Mouse (Mus musculus): ENCODE measurements around the gene Naf1.

Naf1 gene

DNA sequence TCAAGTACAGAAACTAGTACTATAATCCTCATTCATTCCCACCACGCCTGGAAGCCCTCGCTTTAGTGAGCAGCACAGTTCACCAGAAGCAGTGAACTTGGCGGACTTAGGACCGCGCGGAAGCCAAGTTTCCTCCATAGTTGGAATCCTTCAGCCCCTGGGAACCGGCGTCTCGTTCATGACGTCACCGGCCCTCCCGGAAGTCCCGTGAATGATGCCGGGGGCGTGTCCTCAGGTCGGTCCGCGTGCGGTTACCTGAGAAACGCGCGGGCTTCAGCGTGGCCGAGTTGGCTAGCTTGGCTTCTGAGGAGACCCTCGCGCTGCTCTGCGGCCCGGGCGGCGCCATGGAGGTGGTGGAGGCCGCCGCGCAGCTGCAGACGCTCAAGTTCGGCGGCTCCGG is at the start of gene Naf1:
Gene Naf1, plus strand, starts transcription at position 195 of the 400 bp plus-strand sequence.
- peak; percentile 98 for DNase-seq (ENCODE audit: low spot score)

- DNase-seq (ENCODE audit: low spot score), result peak; percentile 54
These were observed 1.0 kb downstream of the Naf1 start for GRCm38 (mm10) chr8:66860921-66861588.

DNA sequence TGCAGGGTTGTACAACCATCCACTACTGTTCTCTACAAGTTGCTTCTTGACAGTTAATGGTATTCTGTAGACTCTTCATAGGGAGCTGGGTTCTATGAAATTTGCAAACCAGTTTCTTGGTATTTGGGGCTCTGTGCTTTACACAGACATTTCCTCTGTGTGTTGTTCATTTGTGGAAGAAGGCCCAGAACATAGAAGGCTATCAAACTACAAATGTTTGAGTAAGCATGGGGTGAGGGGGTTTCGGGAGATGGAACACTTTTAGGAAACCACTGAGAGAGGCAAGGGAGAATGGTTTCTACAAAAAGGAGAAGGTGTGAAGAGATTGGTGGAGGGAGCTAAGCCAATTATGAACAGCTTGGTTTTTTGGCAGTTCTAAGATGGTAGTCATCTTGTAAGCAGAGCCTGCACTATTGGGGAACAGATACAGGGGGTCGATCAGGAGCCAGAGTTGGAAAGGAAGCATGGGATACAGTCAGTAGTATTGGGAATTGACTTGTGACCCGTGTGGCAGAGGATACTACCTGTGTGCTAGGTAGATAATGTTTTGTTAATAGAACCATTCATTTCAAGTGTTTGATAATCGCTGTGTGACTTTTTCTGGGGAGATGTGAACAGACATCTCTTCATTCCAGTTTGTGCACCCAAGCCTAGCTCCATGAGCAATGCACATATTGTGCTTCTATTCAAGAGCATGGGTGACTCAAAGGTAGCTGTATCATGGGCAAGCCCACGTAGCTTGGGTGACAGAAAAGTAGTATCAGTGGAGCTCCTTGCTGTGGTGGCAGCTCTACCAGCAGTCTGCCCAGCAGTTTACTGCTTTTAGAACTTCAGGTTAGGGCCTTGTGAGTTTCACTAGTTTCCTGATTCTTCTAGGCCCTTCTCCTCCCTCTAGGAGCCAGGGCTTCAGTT is 1.8 kb downstream of the Naf1 start:
- DNase-seq (ENCODE audit: low spot score), result no peak

DNA sequence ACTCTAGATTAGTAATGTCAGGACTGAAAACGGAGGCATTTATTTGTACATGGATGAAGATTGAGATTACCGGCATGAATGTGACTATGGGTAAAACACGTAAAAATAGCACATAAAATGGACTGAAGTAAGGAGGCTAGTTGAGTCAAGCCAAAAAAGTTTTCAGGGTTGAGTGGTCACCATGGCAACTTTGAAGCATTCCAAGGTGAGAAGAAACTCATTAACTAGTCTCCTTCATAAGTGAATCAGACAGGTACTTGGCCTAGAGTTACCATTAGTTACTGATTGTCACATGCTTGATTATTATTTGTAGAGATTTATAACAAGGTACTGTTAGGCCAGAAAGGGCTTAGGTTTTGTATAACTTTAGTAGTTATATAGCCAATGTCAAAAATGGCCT is 3.7 kb downstream of the Naf1 start:
- no peak for DNase-seq (ENCODE audit: low spot score)

GRCm38 (mm10) chr8:66865120-66865519 is 5.1 kb downstream of the Naf1 start:
- no peak for DNase-seq (ENCODE audit: low spot score)

GRCm38 (mm10) chr8:66867679-66868078 is 7.7 kb downstream of the Naf1 start:
- DNase-seq (ENCODE audit: low spot score), result no peak

GRCm38 (mm10) chr8:66869211-66869932 is 9.4 kb downstream of the Naf1 start:
- no peak for DNase-seq (ENCODE audit: low spot score)

DNA sequence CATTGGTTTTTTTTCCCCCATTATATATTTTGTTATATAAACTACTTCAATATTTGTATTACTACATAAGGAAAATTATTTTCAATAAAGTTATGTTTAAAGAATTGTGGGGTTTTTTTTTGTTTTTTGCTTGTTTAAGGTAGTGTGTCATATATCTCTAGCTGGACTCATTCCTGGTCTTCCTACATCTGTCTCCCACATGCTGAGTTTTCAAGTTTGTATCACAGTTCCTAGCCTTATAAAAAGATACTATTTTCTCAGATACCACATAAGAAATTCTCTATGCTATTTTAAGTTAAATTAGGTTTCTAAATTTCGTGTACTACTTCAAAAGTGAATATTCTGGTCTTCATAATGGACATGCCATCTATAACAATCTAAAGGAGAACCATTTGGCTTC is 23.8 kb downstream of the Naf1 start:
- no peak for DNase-seq (ENCODE audit: low spot score)

DNA sequence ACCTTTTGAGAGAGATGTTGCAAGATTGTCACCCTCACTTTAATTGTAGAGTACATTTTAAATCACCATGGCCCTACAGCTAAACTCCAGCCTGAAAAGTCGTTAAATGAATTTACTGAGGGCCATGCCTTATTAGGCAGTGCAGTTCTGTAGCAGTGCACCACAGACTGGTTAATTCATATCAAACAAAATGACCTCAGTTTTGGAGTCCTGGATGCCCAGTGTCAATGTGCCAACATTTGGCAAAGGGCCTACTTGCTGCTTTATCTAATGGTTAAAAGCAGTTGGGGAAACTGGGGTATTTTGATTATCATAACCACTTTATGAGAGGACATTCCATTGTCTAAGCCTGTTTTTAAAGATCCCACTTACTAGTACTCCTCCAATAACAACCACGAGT is 31.9 kb downstream of the Naf1 start:
- DNase-seq (ENCODE audit: low spot score), result no peak

- DNase-seq (ENCODE audit: low spot score), result no peak
These were observed 45.0 kb downstream of the Naf1 start for GRCm38 (mm10) chr8:66905000-66905399.

GRCm38 (mm10) chr8:66905557-66905956 is 45.5 kb downstream of the Naf1 start:
- no peak for DNase-seq (ENCODE audit: low spot score)

- no peak for DNase-seq (ENCODE audit: low spot score)
These were observed 46.1 kb downstream of the Naf1 start for GRCm38 (mm10) chr8:66906116-66906515.

GRCm38 (mm10) chr8:66910684-66911083 is 50.7 kb downstream of the Naf1 start:
- no peak for DNase-seq (ENCODE audit: low spot score)

DNA sequence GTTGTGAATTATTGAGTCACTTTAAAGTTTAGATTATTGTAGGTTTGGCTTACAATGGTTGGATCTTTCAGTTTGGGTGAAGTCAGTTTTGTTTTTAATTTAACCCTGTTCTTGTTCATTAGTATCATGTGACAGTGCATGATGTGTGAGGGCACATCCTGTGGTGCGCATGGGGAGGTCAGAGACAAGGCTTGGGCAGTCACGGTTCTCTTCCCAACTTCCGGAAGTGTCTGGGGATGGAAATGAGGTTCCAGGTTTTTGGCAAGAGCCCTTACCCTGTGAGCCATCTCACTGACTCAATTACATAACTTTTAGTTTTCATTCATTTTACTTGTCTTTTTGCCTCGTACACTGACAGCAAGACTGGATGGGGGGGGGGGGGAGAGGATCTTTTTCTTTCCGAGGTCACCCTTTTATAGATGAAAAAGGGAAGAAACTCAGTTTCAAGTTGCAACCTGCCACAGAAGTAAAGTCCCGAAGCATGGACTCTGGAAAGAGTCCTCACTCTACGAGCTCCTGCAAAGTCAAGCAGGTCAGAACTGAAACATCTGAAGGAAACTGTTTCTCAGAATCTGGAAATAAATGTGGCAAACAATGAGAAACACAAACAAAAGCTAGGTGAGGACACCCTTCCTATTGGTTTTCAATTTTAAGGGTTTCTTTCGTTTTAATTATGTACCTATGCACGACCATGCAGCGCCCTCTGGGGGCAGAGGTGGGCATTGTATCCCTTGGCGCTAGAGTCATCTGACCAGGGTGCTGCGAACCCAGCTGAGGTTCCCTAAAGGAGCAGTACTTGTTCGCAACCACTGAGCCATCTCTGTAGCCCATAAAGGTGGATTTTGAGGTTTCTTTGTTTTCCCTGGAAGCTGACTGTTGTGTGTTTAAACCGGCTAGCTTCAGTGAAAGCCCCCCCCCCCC is 53.9 kb downstream of the Naf1 start:
- DNase-seq (ENCODE audit: low spot score), result peak; percentile 8

DNA sequence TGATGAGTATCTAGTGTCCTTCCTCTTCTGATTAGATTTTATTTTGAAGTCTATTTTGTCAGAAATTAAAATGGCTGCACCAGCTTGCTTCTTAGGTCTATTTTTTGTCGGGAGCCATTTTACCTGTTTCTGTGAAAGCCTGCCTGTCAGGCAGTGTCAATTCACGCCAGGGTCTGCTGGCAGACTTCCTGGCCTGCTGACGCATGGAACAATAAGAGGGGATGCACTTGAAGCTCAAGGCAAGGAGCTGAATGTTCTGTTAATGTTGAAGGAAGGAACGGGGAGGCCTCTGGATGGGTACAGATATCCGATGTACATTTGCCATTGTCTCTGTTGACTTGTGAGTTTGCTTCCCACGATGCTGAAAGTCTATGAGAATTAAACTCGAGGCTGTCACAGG is 56.0 kb downstream of the Naf1 start:
- no peak for DNase-seq (ENCODE audit: low spot score)

GRCm38 (mm10) chr8:66917695-66918467 is 57.9 kb downstream of the Naf1 start:
- DNase-seq (ENCODE audit: low spot score), result no peak

GRCm38 (mm10) chr8:66918471-66918870 is 58.5 kb downstream of the Naf1 start:
- DNase-seq (ENCODE audit: low spot score), result no peak

DNA sequence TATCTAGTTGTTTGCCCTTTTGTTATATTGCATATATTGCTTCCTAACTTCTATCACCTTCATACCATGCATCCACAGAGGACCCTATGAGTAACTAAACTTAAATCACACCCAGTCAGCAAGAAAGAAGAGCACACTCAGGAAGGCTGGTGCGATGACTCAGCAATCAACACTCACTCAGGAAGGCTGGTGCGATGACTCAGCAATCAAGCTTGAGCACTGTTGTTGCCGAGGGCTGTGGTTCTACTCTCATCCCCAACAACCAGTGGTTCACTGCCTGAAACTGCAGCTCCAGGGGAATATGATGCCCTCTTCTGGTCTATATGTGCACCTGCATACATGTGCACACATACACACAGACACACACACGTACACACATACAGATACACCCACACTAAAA is 73.7 kb downstream of the Naf1 start:
- no peak for DNase-seq (ENCODE audit: low spot score)

- no peak for DNase-seq (ENCODE audit: low spot score)
These were observed 76.2 kb downstream of the Naf1 start for GRCm38 (mm10) chr8:66936236-66936635.

Measured in adipocyte (in vitro differentiated cells).